Mouse (Mus musculus) embryonic facial prominence, embryonic 12.5 days (tissue): ENCODE results near the gene Igsf9. TPM values are rescaled to one million over a fixed set of nuclear protein-coding genes. Genes with fewer than 3 reads are reported as not detected.

Source experiments
- ATAC-seq: fragments of 200-750 bp; cut with Nextera tagmentation; 2 replicates; pipeline ENCODE4 v1.8.0; 2017; ENCODE audit not compliant: insufficient number of reproducible peaks, insufficient read depth, low FRiP score, low TSS enrichment
- H3K27ac ChIP-seq: fragments of 300-500 bp; sonication (generic); 2 replicates; pipeline ENCODE4 v1.5.1; 2016; ENCODE audit warnings: mild to moderate bottlenecking
- H3K27me3 ChIP-seq: fragments of 300-500 bp; sonication (generic); 2 replicates; pipeline ENCODE4 v1.6.1; 2016; ENCODE audit warnings: mild to moderate bottlenecking, moderate library complexity
- H3K36me3 ChIP-seq: fragments of 300-500 bp; sonication (generic); 2 replicates; pipeline ENCODE4 v1.6.1; 2016; ENCODE audit warnings: mild to moderate bottlenecking
- H3K4me1 ChIP-seq: fragments of 300-500 bp; sonication (generic); 2 replicates; pipeline ENCODE4 v1.6.1; 2016
- H3K4me2 ChIP-seq: fragments of 300-500 bp; sonication (generic); replicated peaks from 2 replicates; pipeline ENCODE4 v1.6.1; 2016; ENCODE audit warnings: mild to moderate bottlenecking, moderate library complexity
- H3K4me3 ChIP-seq: fragments of 300-500 bp; sonication (generic); 2 replicates; pipeline ENCODE4 v1.5.1; 2016; ENCODE audit warnings: mild to moderate bottlenecking
- H3K9ac ChIP-seq: fragments of 300-500 bp; sonication (generic); 2 replicates; pipeline ENCODE4 v1.6.1; 2016; ENCODE audit warnings: mild to moderate bottlenecking, moderate library complexity
- H3K9me3 ChIP-seq: fragments of 300-500 bp; sonication (generic); 2 replicates; pipeline ENCODE4 v1.6.1; 2016; ENCODE audit warnings: mild to moderate bottlenecking, moderate library complexity
- WGBS: fragments of 180-500 bp; shearing (Covaris S2); methylation state at CpG from one replicate; pipeline ENCODE4 v1.1.7; 2016; 5-methylcytosine and 5-hydroxymethylcytosine counted together
- polyA plus RNA-seq: library from polyadenylated mRNA; unstranded; fragments of >200 nt; fragmentation: Nextera tagmentation; extraction: Ambion mirVana; gene quantifications from 2 replicates; pipeline ENCODE4 v1.2.1, GENCODE M21; 2016

Igsf9 gene
- polyA plus RNA-seq, 1 experiment from 2014 or later, result 79.5 TPM

DNA sequence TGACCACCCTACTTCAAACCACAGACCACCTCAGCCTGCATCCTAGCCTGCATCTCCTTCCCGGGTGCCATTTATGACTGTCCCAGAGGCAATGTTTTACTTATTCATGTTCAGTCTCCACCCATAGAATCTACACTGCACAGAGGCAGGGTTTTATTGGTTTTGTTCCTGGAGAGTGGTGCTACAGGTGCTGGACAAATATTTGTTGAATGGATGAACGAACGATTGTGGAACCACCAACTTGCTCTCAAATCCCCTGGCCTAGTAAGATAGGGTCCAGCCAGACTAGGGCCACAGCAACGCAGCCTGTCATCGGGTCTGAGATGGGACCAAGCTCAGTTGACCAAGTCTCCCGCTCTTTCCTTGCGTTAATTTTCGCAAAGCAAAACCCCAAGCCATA lies 28.4 kb downstream of the Igsf9 start:
- no peaks in the 10 kb centered on the region for H3K9me3 ChIP-seq
- no peak; the same call in 1 of the 2 replicates for ATAC-seq
- H3K27ac ChIP-seq, result no peak overlapping the region
- no peaks in the 10 kb centered on the region for H3K36me3 ChIP-seq
- H3K4me2 ChIP-seq, result peak overlapping the region; percentile 7; the same call in 1 of the 2 replicates
- H3K4me1 ChIP-seq, result peaks cover 13% of the 10 kb centered on the region; the same call in 1 of the 2 replicates
- H3K27me3 ChIP-seq, result no peaks in the 10 kb centered on the region
- 42% methylated on average over 8 of the region's 8 CpGs for whole genome bisulfite sequencing
- no peak overlapping the region for H3K9ac ChIP-seq
- no peak overlapping the region for H3K4me3 ChIP-seq

- ATAC-seq, result peak; percentile 45; the same call in 1 of the 2 replicates
- H3K9me3 ChIP-seq, result no peaks in the 10 kb centered on the region
- 16% methylated on average over 13 of the region's 13 CpGs for WGBS
- peak overlapping the region; percentile 7; the same call in 1 of the 2 replicates for H3K4me2 ChIP-seq
- no peaks in the 10 kb centered on the region for H3K36me3 ChIP-seq
- no peak overlapping the region for H3K27ac ChIP-seq
- H3K4me3 ChIP-seq, result no peak overlapping the region
- no peaks in the 10 kb centered on the region for H3K27me3 ChIP-seq
- H3K4me1 ChIP-seq, result peaks cover 13% of the 10 kb centered on the region; the same call in 1 of the 2 replicates
- H3K9ac ChIP-seq, result no peak overlapping the region
Observed at GRCm38 (mm10) chr1:172510421-172510972, 28.9 kb downstream of the Igsf9 start.

DNA sequence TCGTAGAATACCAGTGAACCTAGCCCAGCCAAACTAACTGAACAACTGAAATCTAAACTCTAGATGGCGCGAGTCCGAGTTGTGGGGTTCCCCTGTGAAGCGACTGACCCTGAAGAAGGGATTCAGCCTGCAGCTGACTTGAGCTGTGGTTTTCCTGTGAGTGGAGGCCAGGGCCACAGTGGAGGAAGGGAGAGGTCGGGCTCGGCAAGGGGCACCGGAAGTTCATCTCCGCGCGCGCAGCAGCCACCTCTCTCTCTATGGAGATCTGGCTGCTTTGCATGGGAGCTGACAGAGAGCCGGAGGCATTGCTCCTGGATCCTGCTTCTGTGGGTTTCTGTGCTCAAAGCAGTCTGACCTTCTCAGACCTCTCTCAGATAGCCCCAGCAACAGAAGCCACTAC lies 31.4 kb downstream of the Igsf9 start:
- Histone ChIP-seq H3K4me3 (no peak overlapping the region), H3K27ac (no peak overlapping the region), H3K27me3 (no peaks in the 10 kb centered on the region), H3K4me2 (peak overlapping the region; percentile 36), H3K9ac (no peak overlapping the region), H3K4me1 (peaks cover 13% of the 10 kb centered on the region; the same call in 1 of the 2 replicates), H3K9me3 (no peaks in the 10 kb centered on the region), H3K36me3 (no peaks in the 10 kb centered on the region)
- no peak for ATAC-seq
- 19% methylated on average over 13 of the region's 13 CpGs for WGBS

- H3K27ac ChIP-seq, result no peak overlapping the region
Observed at GRCm38 (mm10) chr1:172513525-172514212, 32.1 kb downstream of the Igsf9 start.

GRCm38 (mm10) chr1:172514213-172514529 lies 32.6 kb downstream of the Igsf9 start:
- H3K4me2 ChIP-seq, result no peak overlapping the region
- no peaks in the 10 kb centered on the region for H3K27me3 ChIP-seq
- ATAC-seq, result no peak
- no peak overlapping the region for H3K4me3 ChIP-seq
- 69% methylated on average over 4 of the region's 4 CpGs for WGBS
- H3K9me3 ChIP-seq, result no peaks in the 10 kb centered on the region
- H3K9ac ChIP-seq, result no peak overlapping the region
- peaks cover 13% of the 10 kb centered on the region; the same call in 1 of the 2 replicates for H3K4me1 ChIP-seq
- no peaks in the 10 kb centered on the region for H3K36me3 ChIP-seq
- no peak overlapping the region for H3K27ac ChIP-seq

More at GRCm38 (mm10) chr1:172513525-172514212, 32.1 kb downstream of the Igsf9 start:
- Histone ChIP-seq H3K36me3 (no peaks in the 10 kb centered on the region), H3K4me1 (peaks cover 13% of the 10 kb centered on the region; the same call in 1 of the 2 replicates), H3K9ac (no peak overlapping the region), H3K9me3 (no peaks in the 10 kb centered on the region), H3K4me2 (no peak overlapping the region), H3K27me3 (no peaks in the 10 kb centered on the region), H3K4me3 (no peak overlapping the region)
- 76% methylated on average over 17 of the region's 17 CpGs for WGBS
- ATAC-seq, result no peak

- WGBS, result 78% methylated on average over 7 of the region's 7 CpGs
- Histone ChIP-seq H3K27ac (no peak overlapping the region), H3K27me3 (no peaks in the 10 kb centered on the region), H3K36me3 (no peaks in the 10 kb centered on the region), H3K4me1 (peaks cover 13% of the 10 kb centered on the region; the same call in 1 of the 2 replicates), H3K4me2 (no peak overlapping the region), H3K9me3 (no peaks in the 10 kb centered on the region), H3K9ac (no peak overlapping the region), H3K4me3 (no peak overlapping the region)
- no peak for ATAC-seq
Observed at GRCm38 (mm10) chr1:172514551-172515268, 33.1 kb downstream of the Igsf9 start.

- H3K27me3 ChIP-seq, result no peaks in the 10 kb centered on the region
- H3K4me3 ChIP-seq, result no peak overlapping the region
- H3K9me3 ChIP-seq, result no peaks in the 10 kb centered on the region
- H3K4me1 ChIP-seq, result peaks cover 13% of the 10 kb centered on the region; the same call in 1 of the 2 replicates
- WGBS, result 61% methylated on average over 1 of the region's 1 CpGs
- no peaks in the 10 kb centered on the region for H3K36me3 ChIP-seq
- H3K9ac ChIP-seq, result no peak overlapping the region
- H3K27ac ChIP-seq, result no peak overlapping the region
- no peak for ATAC-seq
- H3K4me2 ChIP-seq, result no peak overlapping the region
Observed at GRCm38 (mm10) chr1:172515396-172515795, 33.8 kb downstream of the Igsf9 start.

GRCm38 (mm10) chr1:172518013-172518412 lies 36.4 kb downstream of the Igsf9 start:
- Histone ChIP-seq H3K27ac (no peak overlapping the region), H3K27me3 (no peaks in the 10 kb centered on the region), H3K9ac (no peak overlapping the region), H3K4me3 (no peak overlapping the region), H3K4me1 (peaks cover 13% of the 10 kb centered on the region; the same call in 1 of the 2 replicates), H3K4me2 (no peak overlapping the region), H3K9me3 (no peaks in the 10 kb centered on the region), H3K36me3 (no peaks in the 10 kb centered on the region)
- WGBS, result 74% methylated on average over 4 of the region's 4 CpGs
- ATAC-seq, result no peak

DNA sequence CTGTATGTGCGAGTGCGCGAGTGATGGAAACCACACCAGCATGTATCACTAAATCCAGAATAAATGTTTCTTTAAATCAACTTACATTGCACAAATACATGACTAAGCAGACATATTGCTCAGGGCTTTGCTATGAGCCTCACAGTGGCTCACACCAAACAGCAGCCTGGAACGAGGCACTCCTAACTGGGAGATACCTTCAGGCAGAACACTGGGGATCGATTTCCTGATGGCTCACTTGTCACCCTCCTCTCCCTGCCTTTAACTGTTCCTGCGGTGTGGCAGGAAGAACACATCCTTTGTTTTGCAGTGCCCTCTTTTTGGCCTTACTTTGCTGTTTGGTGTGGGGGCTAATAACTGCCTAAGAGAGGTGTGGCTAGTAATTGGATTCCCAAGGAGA lies 38.1 kb downstream of the Igsf9 start:
- Histone ChIP-seq H3K27me3 (no peaks in the 10 kb centered on the region), H3K36me3 (no peaks in the 10 kb centered on the region), H3K4me3 (no peak overlapping the region), H3K4me1 (peaks cover 10% of the 10 kb centered on the region; the same call in 1 of the 2 replicates), H3K27ac (no peak overlapping the region), H3K9ac (no peak overlapping the region), H3K4me2 (no peak overlapping the region), H3K9me3 (no peaks in the 10 kb centered on the region)
- ATAC-seq, result no peak
- WGBS, result 52% methylated on average over 6 of the region's 6 CpGs

- Histone ChIP-seq H3K27ac (no peak within 1 kb of the TSS), H3K4me2 (peak within 1 kb of the TSS; percentile 57)
Observed at GRCm38 (mm10) chr1:172520576-172521440, 39.2 kb downstream of the Igsf9 start, which contains the start of gene Cfap45. Gene Cfap45 (plus strand): TSS chr1:172520801.

GRCm38 (mm10) chr1:172522524-172522923 lies 40.9 kb downstream of the Igsf9 start:
- Histone ChIP-seq H3K27ac (no peak overlapping the region), H3K4me2 (no peak overlapping the region), H3K4me1 (peaks cover 10% of the 10 kb centered on the region; the same call in 1 of the 2 replicates), H3K9ac (no peak overlapping the region), H3K4me3 (no peak overlapping the region), H3K36me3 (no peaks in the 10 kb centered on the region), H3K27me3 (peaks cover 4% of the 10 kb centered on the region; the same call in 1 of the 2 replicates), H3K9me3 (no peaks in the 10 kb centered on the region)
- 62% methylated on average over 7 of the region's 7 CpGs for WGBS
- no peak for ATAC-seq

More at GRCm38 (mm10) chr1:172520576-172521440, 39.2 kb downstream of the Igsf9 start, which contains the start of gene Cfap45:
- 3% methylated on average over 28 of the region's 28 CpGs for WGBS
- ATAC-seq, result peak; percentile 81
- Histone ChIP-seq H3K9me3 (no peaks in the 10 kb centered on the region), H3K4me3 (peak within 1 kb of the TSS; percentile 27), H3K9ac (no peak within 1 kb of the TSS), H3K36me3 (no peaks in the 10 kb centered on the region), H3K27me3 (no peaks in the 10 kb centered on the region), H3K4me1 (peaks cover 10% of the 10 kb centered on the region; the same call in 1 of the 2 replicates)
